Mouse (Mus musculus) lung, postnatal 0 days (tissue): ENCODE measurements around the gene 4930579G24Rik.

Source experiments
- CTCF ChIP-seq: IDR thresholded peaks from 2 replicates; pipeline ENCODE4 v1.5.1; 2016; ENCODE audit warnings: antibody characterized with exemption, mild to moderate bottlenecking
- EP300 ChIP-seq: IDR thresholded peaks from 2 replicates; pipeline ENCODE4 v1.6.1; 2016; ENCODE audit warnings: antibody characterized with exemption, mild to moderate bottlenecking, control low read depth

GRCm38 (mm10) chr3:79629416-79629730, 494 bp downstream of the 4930579G24Rik start, which contains the start of gene Etfdh:
- TF ChIP-seq CTCF (no peak), EP300 (no peak)
